Mouse (Mus musculus) limb, embryonic 11.5 days (tissue): ENCODE data around the gene Gcsh. TPM values are rescaled to one million over a fixed set of nuclear protein-coding genes. Genes with fewer than 3 reads are reported as not detected.
A peak's percentile ranks its signal among the peaks of the same experiment; 100 is the strongest.

Experiments
- ATAC-seq: fragments of 200-750 bp; cut with Nextera tagmentation; 2 replicates; pipeline ENCODE4 v1.8.0; 2017; ENCODE audit warnings: low read depth; ENCODE audit not compliant: insufficient number of reproducible peaks, low FRiP score, low TSS enrichment
- DNase-seq: peaks from one replicate; pipeline ENCODE4 v3.0.0-alpha.2; 2015; ENCODE audit warnings: low spot score
- H3K27ac ChIP-seq: fragments of 300-500 bp; sonication (generic); replicated peaks from 2 replicates; pipeline ENCODE4 v1.5.1; 2014; ENCODE audit warnings: low read depth, mild to moderate bottlenecking, low read length
- H3K27me3 ChIP-seq: fragments of 300-500 bp; sonication (generic); 2 replicates; pipeline ENCODE4 v1.6.1; 2014; ENCODE audit warnings: mild to moderate bottlenecking, low read length, mixed read lengths; ENCODE audit not compliant: control insufficient read depth, insufficient read depth
- H3K36me3 ChIP-seq: fragments of 300-500 bp; sonication (generic); 2 replicates; pipeline ENCODE4 v1.6.1; 2014; ENCODE audit warnings: mild to moderate bottlenecking, low read length, moderate library complexity, mixed read lengths; ENCODE audit not compliant: control insufficient read depth, insufficient read depth
- H3K4me1 ChIP-seq: fragments of 300-500 bp; sonication (generic); 2 replicates; pipeline ENCODE4 v1.6.1; 2014; ENCODE audit warnings: low read length, mixed read lengths; ENCODE audit not compliant: control insufficient read depth, insufficient read depth
- H3K4me2 ChIP-seq: fragments of 300-500 bp; sonication (generic); 2 replicates; pipeline ENCODE4 v1.6.1; 2014; ENCODE audit warnings: low read depth, mild to moderate bottlenecking, moderate library complexity; ENCODE audit not compliant: severe bottlenecking
- H3K4me3 ChIP-seq: fragments of 300-500 bp; sonication (generic); 2 replicates; pipeline ENCODE4 v1.5.1; 2014; ENCODE audit warnings: low read depth, low read length
- H3K9ac ChIP-seq: fragments of 300-500 bp; sonication (generic); 2 replicates; pipeline ENCODE4 v1.6.1; 2014; ENCODE audit warnings: mild to moderate bottlenecking, low read length
- H3K9me3 ChIP-seq: fragments of 300-500 bp; sonication (generic); 2 replicates; pipeline ENCODE4 v1.6.1; 2016; ENCODE audit warnings: low read length; ENCODE audit not compliant: control insufficient read depth
- WGBS: fragments of 180-500 bp; shearing (Covaris S2); extraction: QIAGEN DNeasy Blood & Tissue Kit; methylation state at CpG from one replicate; pipeline ENCODE4 v1.1.7; 2014; 5-methylcytosine and 5-hydroxymethylcytosine counted together
- polyA plus RNA-seq: library from polyadenylated mRNA; unstranded; fragments of >200 nt; fragmentation: Nextera tagmentation; extraction: Ambion mirVana; gene quantifications from 2 replicates; pipeline ENCODE4 v1.2.1, GENCODE M21; 2014

Gcsh gene
- 165 and 172 TPM in 2 replicates for polyA plus RNA-seq

- H3K9ac ChIP-seq: peak within 1 kb of the TSS; percentile 63
- H3K27ac ChIP-seq: no peak within 1 kb of the TSS; the same call in 1 of the 2 replicates
- H3K9me3 ChIP-seq: no peaks in the 10 kb centered on the region
- peak within 1 kb of the TSS; percentile 68 for H3K4me2 ChIP-seq
- peak; percentile 99 for DNase-seq
- no peaks in the 10 kb centered on the region for H3K27me3 ChIP-seq
- peak within 1 kb of the TSS; percentile 53 for H3K4me3 ChIP-seq
- peak; percentile 100 for ATAC-seq
- H3K36me3 ChIP-seq: no peaks in the 10 kb centered on the region
- H3K4me1 ChIP-seq: peaks cover 7% of the 10 kb centered on the region; the same call in 1 of the 2 replicates
- under 1% methylated on average over 56 of the region's 56 CpGs for WGBS
These were observed at the start of gene Gcsh for GRCm38 (mm10) chr8:116993095-116993867. Gene Gcsh (minus strand): TSS chr8:116993537.

- WGBS: 82% methylated on average over 7 of the region's 7 CpGs
- no peaks in the 10 kb centered on the region for H3K4me1 ChIP-seq
- H3K9ac ChIP-seq: no peak overlapping the region
- H3K4me3 ChIP-seq: no peak overlapping the region
- H3K4me2 ChIP-seq: no peak overlapping the region
- no peak overlapping the region for H3K27ac ChIP-seq
- no peaks in the 10 kb centered on the region for H3K27me3 ChIP-seq
- no peak for ATAC-seq
- no peak for DNase-seq
- no peaks in the 10 kb centered on the region for H3K9me3 ChIP-seq
- H3K36me3 ChIP-seq: no peaks in the 10 kb centered on the region
These were observed 46.5 kb upstream of the Gcsh start for GRCm38 (mm10) chr8:117039843-117040242.

- no peak overlapping the region for H3K9ac ChIP-seq
- H3K4me1 ChIP-seq: no peaks in the 10 kb centered on the region
- no peak for DNase-seq
- H3K4me3 ChIP-seq: no peak overlapping the region
- no peak overlapping the region for H3K27ac ChIP-seq
- no peaks in the 10 kb centered on the region for H3K27me3 ChIP-seq
- H3K9me3 ChIP-seq: no peaks in the 10 kb centered on the region
- H3K36me3 ChIP-seq: no peaks in the 10 kb centered on the region
- no peak overlapping the region for H3K4me2 ChIP-seq
- WGBS: 83% methylated on average over 7 of the region's 7 CpGs
- ATAC-seq: no peak
These were observed 44.1 kb upstream of the Gcsh start for GRCm38 (mm10) chr8:117037374-117037935.

GRCm38 (mm10) chr8:117033393-117033792, 40.1 kb upstream of the Gcsh start:
- ATAC-seq: no peak
- Histone ChIP-seq H3K27me3 (no peaks in the 10 kb centered on the region), H3K27ac (no peak overlapping the region), H3K9ac (no peak overlapping the region), H3K9me3 (no peaks in the 10 kb centered on the region), H3K36me3 (no peaks in the 10 kb centered on the region), H3K4me2 (no peak overlapping the region), H3K4me3 (no peak overlapping the region), H3K4me1 (no peaks in the 10 kb centered on the region)
- DNase-seq: no peak
- WGBS: 78% methylated on average over 3 of the region's 3 CpGs

DNA sequence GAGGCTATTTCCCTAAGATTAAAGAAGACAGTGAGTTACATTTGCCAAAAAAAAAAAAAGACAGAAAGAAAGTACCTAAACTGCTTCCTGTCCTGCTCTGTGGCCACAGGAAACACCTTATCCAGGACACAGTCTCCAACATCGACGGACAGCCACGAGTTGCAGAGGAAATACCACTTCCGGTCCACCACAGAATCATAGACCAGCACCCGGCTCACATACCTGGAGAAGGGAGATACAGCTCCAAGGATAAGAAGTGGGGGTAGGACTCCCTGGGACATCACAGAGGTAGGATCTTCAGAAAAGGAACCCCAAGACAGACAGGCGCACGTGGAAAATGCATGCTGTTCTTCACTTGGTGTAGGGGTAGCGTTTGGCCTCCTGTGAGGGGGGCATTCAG, 39.3 kb upstream of the Gcsh start:
- Histone ChIP-seq H3K4me3 (no peak overlapping the region), H3K36me3 (no peaks in the 10 kb centered on the region), H3K4me1 (no peaks in the 10 kb centered on the region), H3K4me2 (no peak overlapping the region), H3K27ac (no peak overlapping the region), H3K9me3 (no peaks in the 10 kb centered on the region), H3K9ac (no peak overlapping the region), H3K27me3 (no peaks in the 10 kb centered on the region)
- DNase-seq (no peak), ATAC-seq (no peak)
- WGBS: 80% methylated on average over 8 of the region's 8 CpGs

DNA sequence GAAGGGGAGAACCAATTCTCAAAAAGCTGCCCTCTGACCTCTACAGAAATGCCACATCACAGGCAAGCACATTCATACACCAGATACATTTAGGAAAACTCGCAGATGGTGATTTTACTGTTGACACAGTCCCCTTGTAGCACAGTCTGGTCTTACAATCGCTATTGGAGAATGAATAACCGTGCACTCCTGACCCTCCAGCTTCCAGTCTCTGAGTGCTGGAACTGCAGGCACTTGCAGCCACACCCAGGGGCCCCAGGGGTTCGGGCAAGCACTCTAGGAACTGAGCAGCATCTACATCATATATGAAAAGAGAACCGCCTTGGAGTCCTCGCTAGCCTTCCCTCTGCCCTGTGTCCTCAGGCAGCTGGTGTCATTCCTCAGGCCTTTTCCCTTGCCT, 38.1 kb upstream of the Gcsh start:
- H3K27ac ChIP-seq: no peak overlapping the region
- 76% methylated on average over 6 of the region's 6 CpGs for WGBS
- DNase-seq (no peak), ATAC-seq (no peak)
- H3K9me3 ChIP-seq: no peaks in the 10 kb centered on the region
- H3K4me2 ChIP-seq: no peak overlapping the region
- H3K36me3 ChIP-seq: no peaks in the 10 kb centered on the region
- H3K9ac ChIP-seq: no peak overlapping the region
- no peaks in the 10 kb centered on the region for H3K27me3 ChIP-seq
- no peaks in the 10 kb centered on the region for H3K4me1 ChIP-seq
- no peak overlapping the region for H3K4me3 ChIP-seq

DNA sequence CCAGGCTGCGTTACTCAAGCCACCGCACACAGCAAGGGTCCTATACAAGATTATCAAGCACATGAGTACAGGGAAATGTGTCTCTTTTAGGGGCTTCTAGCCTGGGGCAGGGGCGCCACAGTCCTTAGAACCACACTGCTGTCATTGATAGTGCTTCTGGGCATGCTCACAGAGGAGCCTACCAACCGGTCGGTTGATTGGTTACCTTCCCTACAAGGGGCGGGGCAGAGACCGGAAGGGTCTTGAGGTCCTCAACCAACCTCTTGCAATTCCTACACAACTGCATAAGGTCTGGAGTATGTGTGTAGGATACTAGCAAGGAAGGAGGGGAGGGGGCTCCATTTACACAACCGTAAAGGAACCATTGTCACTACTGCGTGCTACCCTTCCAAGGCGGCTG, 35.3 kb upstream of the Gcsh start:
- Histone ChIP-seq H3K36me3 (no peaks in the 10 kb centered on the region), H3K27ac (no peak overlapping the region), H3K4me2 (no peak overlapping the region), H3K9me3 (no peaks in the 10 kb centered on the region), H3K4me3 (no peak overlapping the region), H3K9ac (no peak overlapping the region), H3K27me3 (no peaks in the 10 kb centered on the region), H3K4me1 (no peaks in the 10 kb centered on the region)
- DNase-seq (no peak), ATAC-seq (no peak)
- WGBS: 90% methylated on average over 10 of the region's 10 CpGs

GRCm38 (mm10) chr8:117027601-117028000, 34.3 kb upstream of the Gcsh start:
- no peak for ATAC-seq
- no peak overlapping the region for H3K27ac ChIP-seq
- no peak overlapping the region for H3K4me3 ChIP-seq
- no peak for DNase-seq
- WGBS: 86% methylated on average over 5 of the region's 5 CpGs
- no peaks in the 10 kb centered on the region for H3K9me3 ChIP-seq
- no peaks in the 10 kb centered on the region for H3K36me3 ChIP-seq
- no peaks in the 10 kb centered on the region for H3K4me1 ChIP-seq
- no peak overlapping the region for H3K9ac ChIP-seq
- H3K27me3 ChIP-seq: no peaks in the 10 kb centered on the region
- H3K4me2 ChIP-seq: no peak overlapping the region
